ENCODE assay signal across 23 mouse cellular contexts in the genomic region with DNA sequence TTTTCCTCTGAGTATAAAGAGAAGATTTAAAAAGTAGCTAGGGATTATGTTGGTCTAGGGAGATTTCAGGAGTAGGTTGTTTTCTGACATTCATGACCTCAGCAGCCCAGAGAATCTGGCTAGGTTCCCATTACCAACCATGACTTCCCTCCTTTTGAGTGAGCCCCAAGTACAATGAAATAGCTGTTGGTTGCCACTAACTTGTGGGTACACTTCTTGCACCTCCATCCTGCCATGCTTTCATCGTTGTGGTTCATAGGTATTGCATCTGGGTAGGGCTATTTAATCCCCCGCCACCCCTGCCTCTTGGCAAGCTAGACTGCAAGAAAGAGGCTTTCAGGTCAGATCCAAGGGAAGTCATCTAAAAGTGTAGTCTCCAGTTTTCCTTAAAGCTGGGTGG.
DNase-seq lines count a peak whose midpoint lies in the region; ATAC-seq lines count a peak whose summit lies in the region.
"Had no signal": no experiment of that assay in that cellular context is flagged by ENCODE, and none has a peak within 500 bp of the region (broad histone marks: within the 10 kb centered on the region; RNA-seq: fewer than 3 reads in every experiment).

No protein-coding gene starts in this region.

- ATAC-seq in common myeloid progenitor, adult 5-6 weeks (replicated peaks; ENCODE audit: low read depth, poor library complexity, severe bottlenecking), result 0 out of 2 replicates have a peak, but pooled peaks have one; percentile 11
- peak; percentile 22 to 46; a peak in 2 of 4 replicates for ATAC-seq in hematopoietic stem cell, adult 5-6 weeks (replicated peaks in 1 of 2; ENCODE audit: insufficient read depth in 1 of 2, low FRiP score in 2 of 2, low TSS enrichment in 1 of 2, low read depth in 1 of 2, poor library complexity in 2 of 2, severe bottlenecking in 2 of 2)
- ATAC-seq in CD4-positive, CD25-positive, alpha-beta regulatory T cell, adult 4 months, result no peak
- ATAC-seq: activated CD4-positive, CD25-positive, alpha-beta regulatory T cell, adult 4 months; forebrain, embryonic 16.5 days; hindbrain, postnatal 0 days; inflammation-experienced regulatory T-cells, adult 6 months; intestine, embryonic 16.5 days had no signal

- DNase-seq in 416B (ENCODE audit: low read depth), result peak; percentile 48
- no peak for DNase-seq in layer of hippocampus, postnatal 14 days (ENCODE audit: low spot score in 2 of 2)
- DNase-seq in adrenal gland, adult 8-10 months, result no peak
- DNase-seq: adrenal gland, postnatal 10 days; adrenal gland, postnatal 36 days; cerebellum, adult 11 months; cerebellum, adult 2 months; cerebellum, postnatal 10 days; cerebellum, postnatal 36 days; gastrocnemius, adult 2 months; gastrocnemius, postnatal 14 days; heart, adult 18-20 months; heart, postnatal 10 days; heart, postnatal 36 days; kidney, adult 18-20 months had no signal
